Mouse (Mus musculus) hindbrain, embryonic 10.5 days (tissue): ENCODE measurements around the gene Ccnl1. TPM values are rescaled to one million over a fixed set of nuclear protein-coding genes. Genes with fewer than 3 reads are reported as not detected.

ENCODE experiments used
- DNase-seq: peaks from one replicate; pipeline ENCODE4 v3.0.0-alpha.2; 2017; ENCODE audit warnings: low spot score
- H3K27ac ChIP-seq: fragments of 300-500 bp; sonication (generic); 2 replicates; pipeline ENCODE4 v1.5.1; 2016; ENCODE audit warnings: mild to moderate bottlenecking, moderate library complexity
- H3K27me3 ChIP-seq: fragments of 300-500 bp; sonication (generic); 2 replicates; pipeline ENCODE4 v1.6.1; 2016; ENCODE audit warnings: mild to moderate bottlenecking; ENCODE audit not compliant: poor library complexity, insufficient read depth, severe bottlenecking
- H3K36me3 ChIP-seq: fragments of 300-500 bp; sonication (generic); 2 replicates; pipeline ENCODE4 v1.6.1; 2016; ENCODE audit warnings: mild to moderate bottlenecking, moderate library complexity
- H3K4me1 ChIP-seq: fragments of 300-500 bp; sonication (generic); replicated peaks from 2 replicates; pipeline ENCODE4 v1.6.1; 2016; ENCODE audit warnings: mild to moderate bottlenecking
- H3K4me3 ChIP-seq: fragments of 300-500 bp; sonication (generic); 2 replicates; pipeline ENCODE4 v1.5.1; 2016; ENCODE audit warnings: mild to moderate bottlenecking, moderate library complexity
- H3K9me3 ChIP-seq: fragments of 300-500 bp; sonication (generic); 2 replicates; pipeline ENCODE4 v1.6.1; 2016; ENCODE audit warnings: mild to moderate bottlenecking, moderate library complexity
- WGBS: fragments of 180-500 bp; shearing (Covaris S2); methylation state at CpG from one replicate; pipeline ENCODE4 v1.1.7; 2016; 5-methylcytosine and 5-hydroxymethylcytosine counted together
- polyA plus RNA-seq: library from polyadenylated mRNA; unstranded; fragments of >200 nt; fragmentation: Nextera tagmentation; extraction: Ambion mirVana; gene quantifications from 2 replicates; pipeline ENCODE4 v1.2.1, GENCODE M21; 2016

Ccnl1 gene
- polyA plus RNA-seq, 1 experiment from 2014 or later: 84.6 TPM

GRCm38 (mm10) chr3:65907536-65907935 lies 50.5 kb downstream of the Ccnl1 start:
- H3K4me3 ChIP-seq: no peak overlapping the region
- DNase-seq: no peak
- no peak overlapping the region for H3K27ac ChIP-seq
- no peaks in the 10 kb centered on the region for H3K36me3 ChIP-seq
- H3K4me1 ChIP-seq: peaks cover 17% of the 10 kb centered on the region; the same call in 1 of the 2 replicates
- H3K9me3 ChIP-seq: no peaks in the 10 kb centered on the region
- 97% methylated on average over 4 of the region's 4 CpGs for WGBS
- no peaks in the 10 kb centered on the region for H3K27me3 ChIP-seq

- Histone ChIP-seq H3K27ac (peak overlapping the region; percentile 50; the same call in 1 of the 2 replicates), H3K4me3 (no peak overlapping the region), H3K36me3 (no peaks in the 10 kb centered on the region), H3K27me3 (no peaks in the 10 kb centered on the region), H3K9me3 (no peaks in the 10 kb centered on the region), H3K4me1 (peaks cover 17% of the 10 kb centered on the region; the same call in 1 of the 2 replicates)
- WGBS: 57% methylated on average over 7 of the region's 7 CpGs
- DNase-seq: no peak
Measured at GRCm38 (mm10) chr3:65905281-65906169, 52.5 kb downstream of the Ccnl1 start.

GRCm38 (mm10) chr3:65904711-65905110 lies 53.3 kb downstream of the Ccnl1 start:
- Histone ChIP-seq H3K9me3 (no peaks in the 10 kb centered on the region), H3K4me1 (peaks cover 20% of the 10 kb centered on the region; the same call in 1 of the 2 replicates), H3K27ac (no peak overlapping the region), H3K4me3 (no peak overlapping the region), H3K36me3 (no peaks in the 10 kb centered on the region), H3K27me3 (no peaks in the 10 kb centered on the region)
- 34% methylated on average over 6 of the region's 6 CpGs for WGBS
- DNase-seq: no peak

GRCm38 (mm10) chr3:65904106-65904505 lies 53.9 kb downstream of the Ccnl1 start:
- no peaks in the 10 kb centered on the region for H3K9me3 ChIP-seq
- H3K4me1 ChIP-seq: peaks cover 20% of the 10 kb centered on the region; the same call in 1 of the 2 replicates
- H3K27me3 ChIP-seq: no peaks in the 10 kb centered on the region
- WGBS: 44% methylated on average over 4 of the region's 4 CpGs
- no peaks in the 10 kb centered on the region for H3K36me3 ChIP-seq
- no peak overlapping the region for H3K4me3 ChIP-seq
- H3K27ac ChIP-seq: no peak overlapping the region
- no peak for DNase-seq

- no peaks in the 10 kb centered on the region for H3K27me3 ChIP-seq
- no peak overlapping the region for H3K4me3 ChIP-seq
- WGBS: 56% methylated on average over 8 of the region's 8 CpGs
- no peaks in the 10 kb centered on the region for H3K9me3 ChIP-seq
- H3K4me1 ChIP-seq: peaks cover 22% of the 10 kb centered on the region
- H3K27ac ChIP-seq: 0 out of 2 replicates have a peak overlapping the region, but pooled peaks have one; percentile 19
- no peak for DNase-seq
- no peaks in the 10 kb centered on the region for H3K36me3 ChIP-seq
Measured at GRCm38 (mm10) chr3:65898598-65899278, 59.3 kb downstream of the Ccnl1 start.

- Histone ChIP-seq H3K9me3 (no peaks in the 10 kb centered on the region), H3K4me3 (no peak overlapping the region), H3K4me1 (peaks cover 22% of the 10 kb centered on the region), H3K27me3 (no peaks in the 10 kb centered on the region), H3K36me3 (no peaks in the 10 kb centered on the region), H3K27ac (no peak overlapping the region)
- WGBS: 70% methylated on average over 3 of the region's 3 CpGs
- no peak for DNase-seq
Measured at GRCm38 (mm10) chr3:65897233-65897993, 60.6 kb downstream of the Ccnl1 start.
